Mouse (Mus musculus): Measurements from ENCODE around the gene 4933424G06Rik. TPM values are rescaled to one million over a fixed set of nuclear protein-coding genes. Genes with fewer than 3 reads are reported as not detected.

4933424G06Rik gene
- polyA plus RNA-seq (2014; fragmentation: Illumina TruSeq; extraction: RNeasy Lipid Tissue Mini Kit (QIAGEN cat#74804); ENCODE audit: low read depth, low replicate concordance) = not detected

DNA sequence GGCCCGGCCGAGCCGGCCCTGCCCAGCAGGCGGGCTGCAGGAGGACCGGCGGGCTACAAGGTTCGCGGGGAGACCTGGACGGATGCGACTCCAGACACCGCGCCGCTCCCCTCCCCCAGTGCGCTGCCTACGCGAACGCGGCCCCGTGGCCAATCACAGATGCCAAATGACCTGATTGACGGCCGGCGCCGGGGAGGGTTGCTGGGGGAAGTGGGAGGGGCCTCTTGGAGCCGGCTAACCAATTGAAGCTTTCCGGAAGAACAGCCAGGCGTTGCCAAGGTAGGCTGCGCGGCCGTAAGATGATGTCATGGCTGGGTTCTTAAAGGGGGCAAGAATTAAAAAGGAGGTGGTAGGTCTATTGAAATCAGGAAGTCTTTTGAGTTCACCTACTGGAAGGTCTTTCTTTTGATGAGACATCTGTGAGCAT is at the start of gene 4933424G06Rik:
Gene 4933424G06Rik, plus strand, starts transcription at position 296 of the 427 bp plus-strand sequence.

GRCm38 (mm10) chr1:36682620-36683355 is 27.2 kb upstream of the 4933424G06Rik start, which contains the start of gene Fam178b:
Fam178b (minus strand) TSS chr1:36683183.

DNA sequence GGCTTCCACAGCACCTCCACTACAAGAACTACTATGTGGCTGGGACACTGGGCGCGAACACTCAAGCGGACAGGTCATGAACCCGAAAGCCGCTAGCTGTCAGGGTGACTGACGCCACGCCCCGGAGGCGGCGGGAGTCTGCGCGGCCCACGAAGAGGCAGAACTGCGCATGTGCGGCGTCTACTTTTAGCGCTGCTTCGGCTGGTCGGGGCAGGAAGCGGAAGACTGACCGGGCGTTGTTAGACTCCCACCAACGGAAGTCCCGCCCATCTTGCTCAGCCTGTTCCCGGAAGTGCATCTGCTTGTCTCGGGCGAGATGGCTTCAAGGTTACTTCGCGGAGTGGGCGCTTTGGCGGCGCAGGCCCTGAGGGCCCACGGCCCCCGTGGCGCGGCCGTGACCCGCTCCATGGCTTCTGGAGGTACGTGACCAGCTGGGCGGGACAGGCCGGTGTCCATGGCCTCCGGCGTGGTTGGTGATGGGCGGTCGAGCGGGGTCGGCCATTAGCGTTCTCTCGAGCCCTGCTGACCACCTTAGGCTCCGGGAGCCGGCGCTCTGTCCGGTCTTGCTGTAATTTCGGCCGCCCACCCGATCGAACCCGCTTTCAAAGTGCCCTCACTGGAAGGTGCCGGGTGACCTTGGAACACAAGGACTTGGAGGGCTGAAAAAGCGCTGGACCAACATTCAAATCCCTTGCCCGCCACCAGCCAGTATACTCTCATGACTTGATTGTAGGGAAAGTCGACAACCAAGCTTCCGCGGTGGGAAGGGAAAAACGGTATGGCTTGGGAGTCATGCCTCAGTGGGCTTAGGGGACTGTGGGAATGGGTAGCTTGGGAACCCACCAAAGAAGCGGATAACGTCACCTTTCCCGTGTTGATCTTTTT is 18.4 kb upstream of the 4933424G06Rik start, which contains the start of gene Cox5b:
Gene Cox5b, plus strand, starts transcription at position 179 of the 885 bp plus-strand sequence.

DNA sequence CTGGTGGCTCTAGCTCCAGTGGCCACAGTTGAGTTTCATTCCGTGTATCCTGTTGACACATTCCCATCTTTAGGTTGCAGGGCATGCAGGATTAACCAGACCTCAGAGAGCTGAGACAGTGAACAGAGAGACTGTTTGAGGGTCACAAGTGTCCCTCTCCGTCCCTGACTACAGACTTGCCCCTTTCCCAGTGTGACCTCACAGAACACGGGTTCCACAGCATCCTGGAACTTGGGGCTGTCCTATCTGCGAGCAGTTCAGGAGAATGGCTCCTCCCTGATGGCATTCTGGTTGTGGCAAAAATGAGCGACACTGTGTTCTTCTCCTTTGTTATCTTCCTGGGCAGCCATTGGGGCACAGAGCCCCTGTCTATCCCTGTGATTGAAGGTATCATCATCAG is 4.4 kb downstream of the 4933424G06Rik start, which contains the start of gene Actr1b:
Gene Actr1b, minus strand, starts transcription at position 112 of the 400 bp plus-strand sequence.

DNA sequence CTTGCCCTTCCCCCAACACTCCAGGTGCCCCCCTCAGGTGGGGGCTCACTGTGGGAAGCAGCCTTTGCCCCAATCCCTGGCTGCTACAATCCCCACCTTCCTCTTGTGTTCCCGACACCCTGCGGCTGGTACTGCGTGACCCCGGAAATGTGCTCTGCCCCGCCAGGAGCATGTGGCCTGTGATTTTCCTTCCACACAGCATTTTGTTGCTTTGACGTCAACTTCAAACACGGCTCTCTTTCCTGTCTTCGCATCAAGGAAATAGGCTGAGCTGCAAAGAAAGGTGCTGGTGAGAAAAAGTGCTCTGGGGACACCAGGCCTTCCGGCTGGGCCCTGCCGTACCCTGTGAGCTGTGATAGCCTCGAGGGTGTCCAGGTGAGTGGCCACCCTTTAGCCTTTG is 51.6 kb downstream of the 4933424G06Rik start, which contains the start of gene Zap70:
Gene Zap70, plus strand, starts transcription at position 231 of the 400 bp plus-strand sequence.

Other genes with a start within 250 kb of the 4933424G06Rik start
- gene Cnnm4, start 238.5 kb upstream of the 4933424G06Rik start, polyA plus RNA-seq (2014; fragmentation: Illumina TruSeq; extraction: RNeasy Lipid Tissue Mini Kit (QIAGEN cat#74804); ENCODE audit: low read depth, low replicate concordance) = 3.0 TPM
- gene Cnnm3, start 198.3 kb upstream of the 4933424G06Rik start, polyA plus RNA-seq (2014; fragmentation: Illumina TruSeq; extraction: RNeasy Lipid Tissue Mini Kit (QIAGEN cat#74804); ENCODE audit: low read depth, low replicate concordance) = 11.7 TPM
- 427 TPM for gene Ankrd23, start 173.3 kb upstream of the 4933424G06Rik start, polyA plus RNA-seq (2014; fragmentation: Illumina TruSeq; extraction: RNeasy Lipid Tissue Mini Kit (QIAGEN cat#74804); ENCODE audit: low read depth, low replicate concordance)
- not detected for gene Gm42417, start 170.7 kb upstream of the 4933424G06Rik start, polyA plus RNA-seq (2014; fragmentation: Illumina TruSeq; extraction: RNeasy Lipid Tissue Mini Kit (QIAGEN cat#74804); ENCODE audit: low read depth, low replicate concordance)
- 8.9 TPM for gene Ankrd39, start 162.7 kb upstream of the 4933424G06Rik start, polyA plus RNA-seq (2014; fragmentation: Illumina TruSeq; extraction: RNeasy Lipid Tissue Mini Kit (QIAGEN cat#74804); ENCODE audit: low read depth, low replicate concordance)
- 13.0 TPM for gene Sema4c, start 151.8 kb upstream of the 4933424G06Rik start, polyA plus RNA-seq (2014; fragmentation: Illumina TruSeq; extraction: RNeasy Lipid Tissue Mini Kit (QIAGEN cat#74804); ENCODE audit: low read depth, low replicate concordance)
- not detected for gene Fam178b, start 27.0 kb upstream of the 4933424G06Rik start, polyA plus RNA-seq (2014; fragmentation: Illumina TruSeq; extraction: RNeasy Lipid Tissue Mini Kit (QIAGEN cat#74804); ENCODE audit: low read depth, low replicate concordance)
- gene Cox5b, start 18.7 kb upstream of the 4933424G06Rik start, polyA plus RNA-seq (2014; fragmentation: Illumina TruSeq; extraction: RNeasy Lipid Tissue Mini Kit (QIAGEN cat#74804); ENCODE audit: low read depth, low replicate concordance) = 1,949 TPM
- gene Actr1b, start 4.3 kb downstream of the 4933424G06Rik start, polyA plus RNA-seq (2014; fragmentation: Illumina TruSeq; extraction: RNeasy Lipid Tissue Mini Kit (QIAGEN cat#74804); ENCODE audit: low read depth, low replicate concordance) = 80.8 TPM
- gene Zap70, start 51.6 kb downstream of the 4933424G06Rik start, polyA plus RNA-seq (2014; fragmentation: Illumina TruSeq; extraction: RNeasy Lipid Tissue Mini Kit (QIAGEN cat#74804); ENCODE audit: low read depth, low replicate concordance) = not detected
- gene Tmem131, start 233.5 kb downstream of the 4933424G06Rik start, polyA plus RNA-seq (2014; fragmentation: Illumina TruSeq; extraction: RNeasy Lipid Tissue Mini Kit (QIAGEN cat#74804); ENCODE audit: low read depth, low replicate concordance) = 22.5 TPM